Mouse (Mus musculus): ENCODE measurements around the gene Itih5. TPM values are rescaled to one million over a fixed set of nuclear protein-coding genes. Genes with fewer than 3 reads are reported as not detected.

Gene Itih5
- total RNA-seq, 1 experiment from 2014 or later: 39.0 TPM

Other genes starting within 250 kb of the Itih5 start
- 10.3 and 13.4 TPM in 2 replicates for gene Taf3, start 105.0 kb upstream of the Itih5 start, total RNA-seq (2021)
- gene Atp5c1, start 73.1 kb upstream of the Itih5 start, total RNA-seq (2021): 563 and 581 TPM in 2 replicates
- gene Kin, start 73.0 kb upstream of the Itih5 start, total RNA-seq (2021): 21.0 and 24.7 TPM in 2 replicates
- gene Itih2, start 22.2 kb upstream of the Itih5 start, total RNA-seq (2021): 14.6 and 184 TPM in 2 replicates
- 1.3 and 1.6 TPM in 2 replicates for gene Sfmbt2, start 216.9 kb downstream of the Itih5 start, total RNA-seq (2021)